Comparison of ENCODE assay signal across 8 mouse cellular contexts in the genomic region with DNA sequence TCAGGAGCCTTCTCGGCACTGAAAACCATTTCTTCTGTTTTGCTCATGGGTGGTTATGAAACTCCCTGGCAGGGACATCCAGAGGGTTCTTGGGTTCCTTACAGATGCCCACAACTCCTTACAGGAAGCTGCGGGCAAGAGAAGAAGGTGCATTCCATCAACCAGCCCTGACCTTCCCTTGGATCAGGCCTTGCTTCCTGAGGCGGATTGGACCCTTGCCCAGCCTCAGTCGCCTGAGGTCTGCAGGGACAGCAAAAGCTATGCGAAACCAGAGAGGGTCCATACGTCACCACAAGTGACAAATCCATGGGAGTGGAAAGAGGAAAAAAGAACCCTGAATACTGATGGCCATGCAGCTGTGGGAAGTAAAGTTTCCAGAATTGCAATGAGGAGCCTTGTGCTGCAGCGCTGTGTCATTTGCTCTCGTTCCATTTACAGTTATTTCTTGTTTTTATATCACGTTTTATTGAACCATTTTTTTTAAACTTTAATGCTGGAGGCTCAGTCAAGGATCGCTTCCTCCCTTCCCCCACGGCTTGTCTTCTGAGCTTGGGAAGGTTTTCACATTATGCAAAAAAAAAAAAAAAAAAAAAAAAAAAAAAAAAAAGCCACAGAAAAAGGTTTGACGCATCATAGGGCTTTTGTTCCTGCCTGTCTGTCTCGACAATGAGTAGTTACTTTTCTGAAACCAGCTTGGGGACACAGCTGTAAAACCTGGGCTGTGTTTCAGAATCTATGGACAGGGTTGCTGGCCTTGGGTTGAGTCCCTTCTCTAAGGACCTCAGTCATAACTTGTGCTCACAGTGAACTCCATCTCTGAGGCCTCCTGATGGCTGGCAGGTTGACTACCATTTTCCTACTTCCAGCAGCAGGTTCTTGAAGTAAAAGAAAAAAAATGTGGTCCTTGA.
DNase-seq lines count a peak whose midpoint lies in the region; ATAC-seq and TF ChIP-seq lines count a peak whose summit lies in the region.

No protein-coding gene starts in this region.

- WGBS in forebrain, embryonic 14.5 days = 77% methylated on average over 13 of the region's 13 CpGs
- 63% methylated on average over 13 of the region's 13 CpGs for WGBS in forebrain, postnatal 0 days

- peaks cover 6% of the 10 kb centered on the region; the same call in 1 of the 2 replicates for H3K9me3 ChIP-seq in forebrain, embryonic 14.5 days (replicated peaks; ENCODE audit: control insufficient read depth, low read length)
- H3K9me3 ChIP-seq in forebrain, postnatal 0 days (ENCODE audit: low read length) = peaks cover 4% of the 10 kb centered on the region; the same call in 1 of the 2 replicates

- no peak overlapping the region for H3K27ac ChIP-seq in forebrain, embryonic 14.5 days (ENCODE audit: low read depth, low read length)
- no peak overlapping the region for H3K27ac ChIP-seq in forebrain, postnatal 0 days (ENCODE audit: low read depth, low read length)
- no peak overlapping the region for H3K27ac ChIP-seq in layer of hippocampus, adult 2 months

- no peaks in the 10 kb centered on the region for H3K27me3 ChIP-seq in forebrain, embryonic 14.5 days (replicated peaks; ENCODE audit: control insufficient read depth, insufficient read depth, low read length)
- H3K27me3 ChIP-seq in forebrain, postnatal 0 days (ENCODE audit: insufficient read depth, low read length) = no peaks in the 10 kb centered on the region

- no peaks in the 10 kb centered on the region for H3K36me3 ChIP-seq in forebrain, embryonic 14.5 days (ENCODE audit: control insufficient read depth, insufficient read depth, low read length)
- H3K36me3 ChIP-seq in forebrain, postnatal 0 days (ENCODE audit: insufficient read depth) = no peaks in the 10 kb centered on the region

- no peaks in the 10 kb centered on the region for H3K4me1 ChIP-seq in forebrain, embryonic 14.5 days (ENCODE audit: control insufficient read depth, insufficient read depth, low read length)
- no peaks in the 10 kb centered on the region for H3K4me1 ChIP-seq in forebrain, postnatal 0 days (ENCODE audit: insufficient read depth)

- no peak overlapping the region for H3K4me2 ChIP-seq in forebrain, embryonic 14.5 days (ENCODE audit: low read length)
- no peak overlapping the region for H3K4me2 ChIP-seq in forebrain, postnatal 0 days (ENCODE audit: low read depth)

- H3K9ac ChIP-seq in forebrain, embryonic 14.5 days (ENCODE audit: low read length) = no peak overlapping the region
- H3K9ac ChIP-seq in forebrain, postnatal 0 days = no peak overlapping the region

- no peak overlapping the region for H3K4me3 ChIP-seq in forebrain, embryonic 14.5 days (ENCODE audit: low read depth, low read length)
- no peak overlapping the region for H3K4me3 ChIP-seq in forebrain, postnatal 0 days (ENCODE audit: low read depth, low read length)
- H3K4me3 ChIP-seq in layer of hippocampus, adult 2 months = no peak overlapping the region

- ATAC-seq in forebrain, embryonic 14.5 days = no peak
- no peak for ATAC-seq in forebrain, postnatal 0 days

- peak; percentile 30 for DNase-seq in forebrain, embryonic 14.5 days (ENCODE audit: low spot score)
- no peak for DNase-seq in forebrain, postnatal 0 days
- DNase-seq in 3T3-L1 (ENCODE audit: low read depth, low spot score) (peak; percentile 37), MN1 (ENCODE audit: low spot score) (no peak)
- DNase-seq in gastrocnemius, postnatal 10 days = peak; percentile 35
- peak; percentile 31 to 44 for DNase-seq in kidney, adult 8-10 months
- DNase-seq in layer of hippocampus, adult 2 months (ENCODE audit: low spot score in 2 of 2) = no peak
- no peak for DNase-seq in embryo, embryonic 11 days

- no peak for TF ChIP-seq CTCF in forebrain, postnatal 0 days (IDR thresholded peaks at IDR 0.05; ENCODE audit: low read depth)
- TF ChIP-seq CTCF in layer of hippocampus, adult 2 months (conservative IDR thresholded peaks at IDR 0.05) = no peak

Comparison
In these comparisons a context has a peak if more than half of its experiments do, and no peak if none do; other contexts are left out.
1. DNase-seq: peak in forebrain, embryonic 14.5 days (single experiment), 3T3-L1 (single experiment), gastrocnemius, postnatal 10 days (single experiment) and kidney, adult 8-10 months (2 of 2); none in forebrain, postnatal 0 days (single experiment), MN1 (single experiment), layer of hippocampus, adult 2 months (0 of 2) and embryo, embryonic 11 days (single experiment).